Mouse (Mus musculus) erythroid progenitor cell, adult 5-6 weeks (primary cell): ENCODE measurements around the gene Ccser2. TPM values are rescaled to one million over a fixed set of nuclear protein-coding genes. Genes with fewer than 3 reads are reported as not detected.

Experiments
- ATAC-seq: replicated peaks from 2 replicates; pipeline ENCODE4 v1.8.0; 2016; ENCODE audit warnings: moderate number of reproducible peaks, mild to moderate bottlenecking, moderate TSS enrichment, inconsistent platforms; ENCODE audit not compliant: poor library complexity, low FRiP score, severe bottlenecking
- total RNA-seq, 2 experiments: library from RNA; stranded (forward) in 1 of 2; stranded (reverse) in 1 of 2; fragments of 150-400 nt in 1 of 2; fragments of 186-747, 209-891 nt in 1 of 2; gene quantifications; 2 replicates each; pipeline versions ENCODE4 v1.2.3 to v1.2.4; 2015 to 2017; ENCODE audit warnings: low replicate concordance in 2 of 2

Ccser2 gene
- total RNA-seq, 2 experiments from 2014 or later, result 1.7 to 6.7 TPM

DNA sequence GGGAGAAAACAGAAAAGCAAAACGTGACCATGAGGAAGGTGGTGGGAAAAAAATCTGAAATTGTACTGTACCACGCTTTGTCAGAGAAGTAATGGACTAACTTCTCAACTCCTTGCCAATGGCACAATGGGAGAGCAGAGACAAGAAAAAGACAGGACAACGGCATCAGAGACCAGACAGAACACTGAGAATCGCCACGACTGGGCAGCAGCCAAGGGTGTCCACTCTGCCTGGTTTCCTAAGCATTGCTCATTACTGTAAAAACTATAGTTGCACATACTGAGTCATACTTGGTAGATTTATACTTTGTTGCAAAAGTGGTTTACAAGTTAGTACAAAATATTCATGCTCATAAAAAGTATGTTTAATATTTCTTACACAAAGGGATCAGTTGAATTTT, 82.9 kb downstream of the Ccser2 start:
- no peak for ATAC-seq

GRCm38 (mm10) chr14:36885117-36885516, 83.5 kb downstream of the Ccser2 start:
- no peak for ATAC-seq

- ATAC-seq, result no peak
These were observed 85.0 kb downstream of the Ccser2 start for GRCm38 (mm10) chr14:36883576-36883975.

GRCm38 (mm10) chr14:36870257-36870656, 98.3 kb downstream of the Ccser2 start:
- no peak for ATAC-seq

- no peak for ATAC-seq
These were observed 99.7 kb downstream of the Ccser2 start for GRCm38 (mm10) chr14:36868769-36869362.

GRCm38 (mm10) chr14:36866966-36867700, 101.4 kb downstream of the Ccser2 start:
- no peak for ATAC-seq

GRCm38 (mm10) chr14:36863877-36864489, 104.6 kb downstream of the Ccser2 start:
- ATAC-seq, result peak; percentile 83

DNA sequence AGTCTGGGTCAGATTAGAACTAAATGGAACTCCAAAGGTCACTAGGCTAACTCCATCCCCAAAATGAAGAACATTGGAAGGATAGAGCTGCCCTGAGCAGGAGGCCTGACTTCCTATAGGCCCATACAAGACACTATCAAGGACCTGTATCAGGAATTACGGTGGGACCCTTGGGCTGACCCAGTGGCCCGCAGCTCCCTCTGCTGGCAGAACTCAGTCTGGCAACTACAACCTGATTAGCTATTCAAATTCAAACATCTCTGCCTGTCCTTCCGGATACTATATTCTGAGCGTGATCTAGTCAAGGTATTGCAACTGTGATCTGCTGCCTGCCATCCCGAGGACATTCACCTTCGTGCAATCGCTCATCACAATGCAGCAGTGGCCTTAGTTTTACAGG, 106.2 kb downstream of the Ccser2 start:
- ATAC-seq, result no peak

DNA sequence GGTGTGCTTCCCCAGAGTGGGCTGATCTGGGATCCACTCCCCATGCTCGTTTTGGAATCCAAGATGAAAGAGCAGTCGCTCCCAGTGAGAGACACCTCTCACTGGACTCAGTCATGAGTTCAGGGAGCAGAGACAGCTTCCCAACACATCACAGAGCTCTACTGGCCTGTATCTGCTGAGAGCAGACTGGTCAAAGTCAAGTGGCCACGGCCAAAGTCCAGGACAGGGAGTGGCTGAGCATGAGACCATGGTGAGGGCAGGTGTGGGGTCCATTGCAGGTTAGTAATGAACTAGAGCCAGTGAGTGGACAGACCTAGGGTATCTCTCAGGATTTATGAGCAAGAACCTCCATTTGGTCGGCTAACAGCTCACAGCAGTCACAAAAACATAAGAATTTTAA, 109.6 kb downstream of the Ccser2 start:
- no peak for ATAC-seq

GRCm38 (mm10) chr14:36852972-36853371, 115.6 kb downstream of the Ccser2 start:
- ATAC-seq, result no peak

- no peak for ATAC-seq
These were observed 119.7 kb downstream of the Ccser2 start for GRCm38 (mm10) chr14:36848860-36849259.

Other genes with a start within 250 kb of the Ccser2 start
- not detected in 2 replicates for gene Rgr, start 80.2 kb upstream of the Ccser2 start, total RNA-seq (2015; ENCODE audit: low replicate concordance)
- not detected in 2 replicates for gene Rgr, start 80.2 kb upstream of the Ccser2 start, total RNA-seq (2017; ENCODE audit: low replicate concordance)
- gene Lrit1, start 86.1 kb upstream of the Ccser2 start, total RNA-seq (2015; ENCODE audit: low replicate concordance), result not detected in 2 replicates
- not detected in 2 replicates for gene Lrit1, start 86.1 kb upstream of the Ccser2 start, total RNA-seq (2017; ENCODE audit: low replicate concordance)
- not detected in 2 replicates for gene Lrit2, start 99.2 kb upstream of the Ccser2 start, total RNA-seq (2015; ENCODE audit: low replicate concordance)
- not detected in 2 replicates for gene Lrit2, start 99.2 kb upstream of the Ccser2 start, total RNA-seq (2017; ENCODE audit: low replicate concordance)
- gene Cdhr1, start 129.6 kb upstream of the Ccser2 start, total RNA-seq (2015; ENCODE audit: low replicate concordance), result not detected in 2 replicates
- gene Cdhr1, start 129.6 kb upstream of the Ccser2 start, total RNA-seq (2017; ENCODE audit: low replicate concordance), result not detected in 2 replicates
- gene 2610528A11Rik, start 145.2 kb upstream of the Ccser2 start, total RNA-seq (2015; ENCODE audit: low replicate concordance), result not detected in 2 replicates
- not detected in 2 replicates for gene 2610528A11Rik, start 145.2 kb upstream of the Ccser2 start, total RNA-seq (2017; ENCODE audit: low replicate concordance)
- 110 and 129 TPM in 2 replicates for gene Ghitm, start 166.5 kb upstream of the Ccser2 start, total RNA-seq (2015; ENCODE audit: low replicate concordance)
- 75.3 and 123 TPM in 2 replicates for gene Ghitm, start 166.5 kb upstream of the Ccser2 start, total RNA-seq (2017; ENCODE audit: low replicate concordance)